8 mouse cellular contexts compared by ENCODE assay signal in the genomic region with DNA sequence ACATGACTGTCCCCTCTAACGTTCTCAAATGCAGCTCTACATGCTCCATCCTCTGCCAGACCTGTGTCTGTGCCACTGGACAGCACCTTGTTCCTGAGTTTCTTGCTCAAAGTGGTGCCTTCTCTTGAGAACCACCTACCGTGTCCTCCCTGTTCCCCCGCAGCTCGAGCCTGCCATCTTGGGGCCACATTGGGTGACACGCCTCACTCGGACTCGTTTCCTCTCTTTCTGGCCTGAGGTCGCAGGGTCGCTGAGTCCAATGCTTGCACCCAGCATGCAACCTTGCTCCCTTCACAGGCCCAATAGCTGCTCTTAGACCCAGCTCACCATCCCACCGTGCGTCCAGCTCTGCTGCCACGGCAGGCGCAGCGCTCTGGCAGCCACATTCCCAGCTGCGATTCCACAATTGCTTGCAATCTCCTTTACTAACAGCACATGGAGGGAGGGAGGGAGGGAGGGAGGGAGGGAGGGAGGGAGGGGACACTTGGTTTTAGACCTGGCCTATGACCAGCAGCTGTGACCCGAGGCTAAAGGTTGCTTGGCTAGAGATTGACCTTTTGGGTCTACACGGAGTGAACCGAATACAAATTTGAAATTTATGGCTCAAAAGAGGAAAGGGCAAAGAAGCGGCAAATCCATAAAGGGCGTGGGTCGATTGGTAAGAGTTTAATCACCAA. TPM values are rescaled to one million over a fixed set of nuclear protein-coding genes. Genes with fewer than 3 reads are reported as not detected.
DNase-seq lines count a peak whose midpoint lies in the region; ATAC-seq and TF ChIP-seq lines count a peak whose summit lies in the region.

No protein-coding gene starts in this region.

- 14% methylated on average over 21 of the region's 21 CpGs for WGBS in embryonic facial prominence, embryonic 14.5 days
- WGBS in heart, embryonic 13.5 days, result 17% methylated on average over 21 of the region's 21 CpGs
- 16% methylated on average over 21 of the region's 21 CpGs for WGBS in liver, postnatal 0 days (ENCODE audit: insufficient replicate concordance)
- WGBS in olfactory bulb, adult 2 months, result 17% methylated on average over 21 of the region's 21 CpGs

- in situ Hi-C loops in CH12.LX (cut with MboI; ENCODE audit: low pct_ligation_motif_present, low pct_unique_long_range_greater_than_20kb, low sequenced_read_pairs), result no loop called here

- H3K36me3 ChIP-seq in CH12.LX (replicated peaks in 1 of 2; ENCODE audit: control insufficient read depth in 1 of 2, insufficient read depth in 1 of 2, low read length in 1 of 2), result peaks cover 16 to 33% of the 10 kb centered on the region in 2 experiments
- peaks cover 10% of the 10 kb centered on the region for H3K36me3 ChIP-seq in embryonic facial prominence, embryonic 14.5 days (ENCODE audit: control insufficient read depth, insufficient read depth, low read length)
- peaks cover 24% of the 10 kb centered on the region for H3K36me3 ChIP-seq in heart, embryonic 13.5 days
- H3K36me3 ChIP-seq in liver, postnatal 0 days (replicated peaks; ENCODE audit: insufficient read depth, low read length), result peaks cover 15% of the 10 kb centered on the region

- peaks cover 22% of the 10 kb centered on the region for H3K79me2 ChIP-seq in CH12.LX (replicated peaks; ENCODE audit: control insufficient read depth, extremely low read depth, insufficient read depth, poor library complexity, severe bottlenecking)

- no peak for TF ChIP-seq POLR2A in CH12.LX (IDR thresholded peaks at IDR 0.05; ENCODE audit: low read depth, low read length)
- TF ChIP-seq POLR2A in olfactory bulb, adult 2 months (IDR thresholded peaks at IDR 0.05; ENCODE audit: insufficient read depth, low read depth, low read length), result no peak

- no peak overlapping the region for H3K4me2 ChIP-seq in CH12.LX (ENCODE audit: insufficient read depth, low read depth, poor library complexity, severe bottlenecking)
- H3K4me2 ChIP-seq in embryonic facial prominence, embryonic 14.5 days (ENCODE audit: low read depth, low read length), result 0 out of 2 replicates have a peak overlapping the region, but pooled peaks have one; percentile 31
- peak overlapping the region; percentile 58 for H3K4me2 ChIP-seq in heart, embryonic 13.5 days
- peak overlapping the region; percentile 47 for H3K4me2 ChIP-seq in liver, postnatal 0 days (ENCODE audit: low read depth, low read length)

- ATAC-seq in embryonic facial prominence, embryonic 14.5 days (ENCODE audit: low read depth), result no peak
- ATAC-seq in heart, embryonic 13.5 days (ENCODE audit: extremely low read depth, insufficient number of reproducible peaks, low FRiP score, low TSS enrichment), result no peak
- peak; percentile 28 for ATAC-seq in liver, postnatal 0 days

- dilution Hi-C loops in CH12.LX (cut with MboI; ENCODE audit: extremely low pct_ligation_motif_present, extremely low pct_unique_long_range_greater_than_20kb, low sequenced_read_pairs), result no loop called here

- no peak for TF ChIP-seq EP300 in CH12.LX (IDR thresholded peaks at IDR 0.05; ENCODE audit: low read length)
- no peak for TF ChIP-seq EP300 in liver, postnatal 0 days (IDR thresholded peaks at IDR 0.05; ENCODE audit: low read depth)

- no peak overlapping the region for H3K4me3 ChIP-seq in CH12.LX (replicated peaks in 1 of 3; ENCODE audit: low read depth in 2 of 3, low read length in 2 of 3, poor library complexity in 1 of 3)
- no peak overlapping the region; the same call in 1 of the 2 replicates for H3K4me3 ChIP-seq in embryonic facial prominence, embryonic 14.5 days (ENCODE audit: low read depth, low read length)
- H3K4me3 ChIP-seq in heart, embryonic 13.5 days, result peak overlapping the region; percentile 32
- H3K4me3 ChIP-seq in liver, postnatal 0 days (ENCODE audit: low read depth, low read length), result no peak overlapping the region
- no peak overlapping the region for H3K4me3 ChIP-seq in olfactory bulb, adult 2 months (ENCODE audit: insufficient read depth, low read depth, low read length)

- peak; percentile 68 to 99; a peak in 3 of 4 replicates for TF ChIP-seq CTCF in CH12.LX (conservative IDR thresholded peaks at IDR 0.05 in 1 of 2, IDR thresholded peaks at IDR 0.05 in 1 of 2; ENCODE audit: low read depth in 2 of 2, low read length in 2 of 2)
- TF ChIP-seq CTCF in liver, postnatal 0 days (IDR thresholded peaks at IDR 0.05; ENCODE audit: low read depth), result peak; percentile 99
- TF ChIP-seq CTCF in olfactory bulb, adult 2 months (IDR thresholded peaks at IDR 0.05; ENCODE audit: insufficient read depth, low read depth, low read length), result peak; percentile 65; the same call in 1 of the 2 replicates

- H3K9me3 ChIP-seq in CH12.LX (replicated peaks; ENCODE audit: low read length), result no peaks in the 10 kb centered on the region
- H3K9me3 ChIP-seq in embryonic facial prominence, embryonic 14.5 days (ENCODE audit: control insufficient read depth, low read length), result no peaks in the 10 kb centered on the region
- H3K9me3 ChIP-seq in heart, embryonic 13.5 days, result no peaks in the 10 kb centered on the region
- no peaks in the 10 kb centered on the region for H3K9me3 ChIP-seq in liver, postnatal 0 days (ENCODE audit: low read length)

- DNase-seq in CH12.LX (ENCODE audit: extremely low read depth), result peak; percentile 78
- peak; percentile 84 to 87 for DNase-seq in adrenal gland, postnatal 36 days
- peak; percentile 75 for DNase-seq in embryonic facial prominence, embryonic 14.5 days (ENCODE audit: low spot score)
- peak; percentile 89 to 93 for DNase-seq in kidney, postnatal 25 days
- DNase-seq in liver, postnatal 0 days, result peak; percentile 88
- DNase-seq in thymus, postnatal 10 days (ENCODE audit: low spot score in 2 of 2), result peak; percentile 65 to 83

- no peaks in the 10 kb centered on the region for H3K27me3 ChIP-seq in CH12.LX (replicated peaks)
- no peaks in the 10 kb centered on the region for H3K27me3 ChIP-seq in embryonic facial prominence, embryonic 14.5 days (replicated peaks; ENCODE audit: control insufficient read depth, insufficient read depth, low read length)
- no peaks in the 10 kb centered on the region for H3K27me3 ChIP-seq in heart, embryonic 13.5 days (replicated peaks)
- H3K27me3 ChIP-seq in liver, postnatal 0 days (ENCODE audit: insufficient read depth, low read length), result no peaks in the 10 kb centered on the region

- H3K9ac ChIP-seq in CH12.LX (ENCODE audit: insufficient read depth, low read depth), result no peak overlapping the region
- H3K9ac ChIP-seq in embryonic facial prominence, embryonic 14.5 days (ENCODE audit: low read depth, low read length), result no peak overlapping the region
- H3K9ac ChIP-seq in heart, embryonic 13.5 days, result peak overlapping the region; percentile 67
- no peak overlapping the region for H3K9ac ChIP-seq in liver, postnatal 0 days (replicated peaks)

- peaks cover 25 to 60% of the 10 kb centered on the region in 2 experiments for H3K4me1 ChIP-seq in CH12.LX (ENCODE audit: control insufficient read depth in 1 of 2, insufficient read depth in 2 of 2)
- H3K4me1 ChIP-seq in embryonic facial prominence, embryonic 14.5 days (ENCODE audit: control insufficient read depth, insufficient read depth, low read length), result peaks cover 6% of the 10 kb centered on the region
- peaks cover 21% of the 10 kb centered on the region for H3K4me1 ChIP-seq in heart, embryonic 13.5 days
- H3K4me1 ChIP-seq in liver, postnatal 0 days (ENCODE audit: insufficient read depth), result peaks cover 15% of the 10 kb centered on the region
- H3K4me1 ChIP-seq in olfactory bulb, adult 2 months (ENCODE audit: control insufficient read depth, insufficient read depth, low read length), result peaks cover 6% of the 10 kb centered on the region; the same call in 1 of the 2 replicates

- TF ChIP-seq RAD21 in CH12.LX (IDR thresholded peaks at IDR 0.05; ENCODE audit: low read depth, low read length), result peak; percentile 99

- H3K27ac ChIP-seq in CH12.LX (ENCODE audit: insufficient read depth, low read depth), result no peak overlapping the region
- no peak overlapping the region for H3K27ac ChIP-seq in embryonic facial prominence, embryonic 14.5 days (replicated peaks; ENCODE audit: low read depth, low read length)
- peak overlapping the region; percentile 63 for H3K27ac ChIP-seq in heart, embryonic 13.5 days (replicated peaks)
- peak overlapping the region; percentile 57 for H3K27ac ChIP-seq in liver, postnatal 0 days (ENCODE audit: low read depth)
- H3K27ac ChIP-seq in olfactory bulb, adult 2 months (ENCODE audit: insufficient read depth, low read depth, low read length), result no peak overlapping the region

RNA-seq across cellular contexts. Expression of a gene that starts 1.7 kb away (rescaled TPM):
- total RNA-seq in CH12.LX (2012; rRNA removed), result 92.1 and 111 TPM in 2 replicates
- total RNA-seq in CH12.LX (2014; rRNA removed), result 59.7 and 70.8 TPM in 2 replicates
- 54.2 and 69.7 TPM in 2 replicates for polyA plus RNA-seq in CH12.LX (2012; ENCODE audit: insufficient read length, low read depth)
- 10 to 100 TPM; 37.8 to 48.9 TPM for total RNA-seq in adrenal gland, postnatal 36 days (2021)
- 97.4 and 100 TPM in 2 replicates for polyA plus RNA-seq in embryonic facial prominence, embryonic 14.5 days (2014; fragmentation: Nextera tagmentation; extraction: Ambion mirVana)
- polyA plus RNA-seq in heart, embryonic 13.5 days (2015; fragmentation: Nextera tagmentation; extraction: Ambion mirVana), result 72.4 and 80.9 TPM in 2 replicates
- polyA plus RNA-seq in liver, postnatal 0 days (2015; fragmentation: Nextera tagmentation; extraction: Ambion mirVana), result 40.7 and 41.2 TPM in 2 replicates
- polyA plus RNA-seq in olfactory bulb, adult 2 months (2012; ENCODE audit: insufficient read depth, insufficient read length, low replicate concordance, missing spikeins), result not detected in 2 replicates

RNA-seq across cellular contexts. Expression of a gene that starts 12.2 kb away (rescaled TPM):
- 0.59 and 0.76 TPM in 2 replicates for total RNA-seq in CH12.LX (2012; rRNA removed)
- 0.27 and 0.30 TPM in 2 replicates for total RNA-seq in CH12.LX (2014; rRNA removed)
- 0.56 and 0.78 TPM in 2 replicates for polyA plus RNA-seq in CH12.LX (2012; ENCODE audit: insufficient read length, low read depth)
- total RNA-seq in adrenal gland, postnatal 36 days (2021), result not detected
- 0.37 and 0.56 TPM in 2 replicates for polyA plus RNA-seq in embryonic facial prominence, embryonic 14.5 days (2014; fragmentation: Nextera tagmentation; extraction: Ambion mirVana)
- polyA plus RNA-seq in heart, embryonic 13.5 days (2015; fragmentation: Nextera tagmentation; extraction: Ambion mirVana), result 0.09 and 0.11 TPM in 2 replicates
- 0.05 TPM in 1 of 2 replicates, not detected in the other for polyA plus RNA-seq in liver, postnatal 0 days (2015; fragmentation: Nextera tagmentation; extraction: Ambion mirVana)
- not detected in 2 replicates for polyA plus RNA-seq in olfactory bulb, adult 2 months (2012; ENCODE audit: insufficient read depth, insufficient read length, low replicate concordance, missing spikeins)

RNA-seq across cellular contexts. Expression of a gene that starts 25.9 kb away (rescaled TPM):
- total RNA-seq in CH12.LX (2012; rRNA removed) (67.1 and 71.7 TPM in 2 replicates), CH12.LX (2014; rRNA removed) (50.1 and 50.2 TPM in 2 replicates)
- 66.0 and 84.2 TPM in 2 replicates for polyA plus RNA-seq in CH12.LX (2012; ENCODE audit: insufficient read length, low read depth)
- 100 to 1,000 TPM; 144 to 146 TPM for total RNA-seq in adrenal gland, postnatal 36 days (2021)
- 20.6 and 22.3 TPM in 2 replicates for polyA plus RNA-seq in embryonic facial prominence, embryonic 14.5 days (2014; fragmentation: Nextera tagmentation; extraction: Ambion mirVana)
- 10.6 and 12.8 TPM in 2 replicates for polyA plus RNA-seq in heart, embryonic 13.5 days (2015; fragmentation: Nextera tagmentation; extraction: Ambion mirVana)
- 13.2 and 14.5 TPM in 2 replicates for polyA plus RNA-seq in liver, postnatal 0 days (2015; fragmentation: Nextera tagmentation; extraction: Ambion mirVana)
- polyA plus RNA-seq in olfactory bulb, adult 2 months (2012; ENCODE audit: insufficient read depth, insufficient read length, low replicate concordance, missing spikeins), result not detected in 2 replicates

RNA-seq across cellular contexts. Expression of a gene that starts 30.1 kb away (rescaled TPM):
- total RNA-seq in CH12.LX (2012; rRNA removed) (26.3 and 26.9 TPM in 2 replicates), CH12.LX (2014; rRNA removed) (46.3 and 49.0 TPM in 2 replicates)
- 52.6 and 62.7 TPM in 2 replicates for polyA plus RNA-seq in CH12.LX (2012; ENCODE audit: insufficient read length, low read depth)
- 10 to 100 TPM; 30.2 to 42.9 TPM for total RNA-seq in adrenal gland, postnatal 36 days (2021)
- 293 and 304 TPM in 2 replicates for polyA plus RNA-seq in embryonic facial prominence, embryonic 14.5 days (2014; fragmentation: Nextera tagmentation; extraction: Ambion mirVana)
- 264 and 271 TPM in 2 replicates for polyA plus RNA-seq in heart, embryonic 13.5 days (2015; fragmentation: Nextera tagmentation; extraction: Ambion mirVana)
- 40.7 and 42.8 TPM in 2 replicates for polyA plus RNA-seq in liver, postnatal 0 days (2015; fragmentation: Nextera tagmentation; extraction: Ambion mirVana)
- 124 and 250 TPM in 2 replicates for polyA plus RNA-seq in olfactory bulb, adult 2 months (2012; ENCODE audit: insufficient read depth, insufficient read length, low replicate concordance, missing spikeins)

RNA-seq across cellular contexts. Expression of a gene that starts 31.4 kb away (rescaled TPM):
- 114 and 161 TPM in 2 replicates for total RNA-seq in CH12.LX (2012; rRNA removed)
- total RNA-seq in CH12.LX (2014; rRNA removed), result 45.9 and 48.4 TPM in 2 replicates
- 84.7 and 94.4 TPM in 2 replicates for polyA plus RNA-seq in CH12.LX (2012; ENCODE audit: insufficient read length, low read depth)
- total RNA-seq in adrenal gland, postnatal 36 days (2021), result 1 to 10 TPM; 3.0 to 4.1 TPM
- polyA plus RNA-seq in embryonic facial prominence, embryonic 14.5 days (2014; fragmentation: Nextera tagmentation; extraction: Ambion mirVana), result 3.1 and 3.5 TPM in 2 replicates
- polyA plus RNA-seq in heart, embryonic 13.5 days (2015; fragmentation: Nextera tagmentation; extraction: Ambion mirVana), result 3.4 and 4.2 TPM in 2 replicates
- polyA plus RNA-seq in liver, postnatal 0 days (2015; fragmentation: Nextera tagmentation; extraction: Ambion mirVana), result 4.5 and 5.5 TPM in 2 replicates
- polyA plus RNA-seq in olfactory bulb, adult 2 months (2012; ENCODE audit: insufficient read depth, insufficient read length, low replicate concordance, missing spikeins), result not detected in 2 replicates

Comparison
In these comparisons a context has a peak if more than half of its experiments do, and no peak if none do; other contexts are left out.
1. H3K27ac ChIP-seq: peak in heart, embryonic 13.5 days (single experiment) and liver, postnatal 0 days (single experiment); none in CH12.LX (single experiment), embryonic facial prominence, embryonic 14.5 days (single experiment) and olfactory bulb, adult 2 months (single experiment).
2. RNA of a gene that starts 25.9 kb away (polyA plus RNA-seq): 66.0 to 84.2 TPM in CH12.LX, 20.6 to 22.3 TPM in embryonic facial prominence, embryonic 14.5 days, 13.2 to 14.5 TPM in liver, postnatal 0 days and 10.6 to 12.8 TPM in heart, embryonic 13.5 days; not detected in olfactory bulb, adult 2 months; every median in the first group is over 10 times any median in the second.
3. Peak in every context shown above with its lines, with median percentiles within 50 percentile points of each other: DNase-seq and CTCF ChIP-seq.